Mouse (Mus musculus) hindbrain, embryonic 10.5 days (tissue): ENCODE measurements at regions not wholly inside any gene's neighbourhood (a gene's known extent, or its start where the extent isn't known, plus 50 kb on each side); places are given as distances from the start of the nearest gene placed in this dataset.

Source experiments
- DNase-seq: peaks from one replicate; pipeline ENCODE4 v3.0.0-alpha.2; 2017; ENCODE audit warnings: low spot score
- H3K27ac ChIP-seq: fragments of 300-500 bp; sonication (generic); 2 replicates; pipeline ENCODE4 v1.5.1; 2016; ENCODE audit warnings: mild to moderate bottlenecking, moderate library complexity
- H3K27me3 ChIP-seq: fragments of 300-500 bp; sonication (generic); 2 replicates; pipeline ENCODE4 v1.6.1; 2016; ENCODE audit warnings: mild to moderate bottlenecking; ENCODE audit not compliant: poor library complexity, insufficient read depth, severe bottlenecking
- H3K36me3 ChIP-seq: fragments of 300-500 bp; sonication (generic); 2 replicates; pipeline ENCODE4 v1.6.1; 2016; ENCODE audit warnings: mild to moderate bottlenecking, moderate library complexity
- H3K4me1 ChIP-seq: fragments of 300-500 bp; sonication (generic); replicated peaks from 2 replicates; pipeline ENCODE4 v1.6.1; 2016; ENCODE audit warnings: mild to moderate bottlenecking
- H3K4me3 ChIP-seq: fragments of 300-500 bp; sonication (generic); 2 replicates; pipeline ENCODE4 v1.5.1; 2016; ENCODE audit warnings: mild to moderate bottlenecking, moderate library complexity
- H3K9me3 ChIP-seq: fragments of 300-500 bp; sonication (generic); 2 replicates; pipeline ENCODE4 v1.6.1; 2016; ENCODE audit warnings: mild to moderate bottlenecking, moderate library complexity
- WGBS: fragments of 180-500 bp; shearing (Covaris S2); methylation state at CpG from one replicate; pipeline ENCODE4 v1.1.7; 2016; 5-methylcytosine and 5-hydroxymethylcytosine counted together

GRCm38 (mm10) chr13:69250334-69251129, 251.2 kb upstream of the Adcy2 start:
- H3K27ac ChIP-seq: no peak overlapping the region
- no peaks in the 10 kb centered on the region for H3K27me3 ChIP-seq
- DNase-seq: no peak
- 87% methylated on average over 4 of the region's 4 CpGs for WGBS
- no peaks in the 10 kb centered on the region for H3K4me1 ChIP-seq
- no peaks in the 10 kb centered on the region for H3K9me3 ChIP-seq
- H3K36me3 ChIP-seq: no peaks in the 10 kb centered on the region
- H3K4me3 ChIP-seq: no peak overlapping the region

GRCm38 (mm10) chr13:69251130-69251561, 251.8 kb upstream of the Adcy2 start:
- DNase-seq: no peak
- WGBS: 82% methylated on average over 6 of the region's 6 CpGs

DNA sequence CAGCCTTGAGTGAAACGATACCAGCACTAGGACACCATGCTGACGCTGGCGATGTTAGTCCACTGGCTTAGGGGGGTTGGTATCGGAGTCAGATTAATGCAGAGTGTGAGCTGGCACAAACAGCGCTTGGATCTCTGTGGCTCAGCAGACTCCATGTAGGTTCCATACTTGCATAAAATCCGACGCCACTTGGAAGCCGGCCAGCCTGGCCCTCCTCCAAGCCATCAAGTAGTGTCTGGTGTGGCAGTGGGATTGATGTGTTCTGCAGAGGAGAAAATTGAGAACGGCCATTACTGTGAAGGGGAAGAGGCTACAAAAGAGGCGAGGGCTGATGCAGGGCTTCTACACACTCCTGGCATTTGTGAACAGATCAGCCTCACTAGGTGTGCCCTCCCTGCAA, 253.0 kb upstream of the Adcy2 start:
- no peaks in the 10 kb centered on the region for H3K36me3 ChIP-seq
- WGBS: 91% methylated on average over 10 of the region's 10 CpGs
- H3K27ac ChIP-seq: no peak overlapping the region
- no peak for DNase-seq
- no peaks in the 10 kb centered on the region for H3K27me3 ChIP-seq
- H3K4me1 ChIP-seq: no peaks in the 10 kb centered on the region
- H3K9me3 ChIP-seq: peaks cover 6% of the 10 kb centered on the region; the same call in 1 of the 2 replicates
- H3K4me3 ChIP-seq: no peak overlapping the region

More at GRCm38 (mm10) chr13:69251130-69251561, 251.8 kb upstream of the Adcy2 start:
- Histone ChIP-seq H3K27ac (no peak overlapping the region), H3K27me3 (no peaks in the 10 kb centered on the region), H3K36me3 (no peaks in the 10 kb centered on the region), H3K4me3 (no peak overlapping the region), H3K4me1 (no peaks in the 10 kb centered on the region), H3K9me3 (no peaks in the 10 kb centered on the region)

GRCm38 (mm10) chr13:69260485-69260884, 261.1 kb upstream of the Adcy2 start:
- Histone ChIP-seq H3K9me3 (peaks cover 10% of the 10 kb centered on the region; the same call in 1 of the 2 replicates), H3K27me3 (no peaks in the 10 kb centered on the region), H3K27ac (no peak overlapping the region), H3K4me3 (no peak overlapping the region), H3K4me1 (no peaks in the 10 kb centered on the region), H3K36me3 (no peaks in the 10 kb centered on the region)
- no peak for DNase-seq
- WGBS: 68% methylated on average over 5 of the region's 5 CpGs

- Histone ChIP-seq H3K27ac (no peak overlapping the region), H3K9me3 (peaks cover 10% of the 10 kb centered on the region; the same call in 1 of the 2 replicates), H3K27me3 (no peaks in the 10 kb centered on the region), H3K4me1 (no peaks in the 10 kb centered on the region), H3K36me3 (no peaks in the 10 kb centered on the region), H3K4me3 (no peak overlapping the region)
- DNase-seq: no peak
- 69% methylated on average over 4 of the region's 4 CpGs for WGBS
These were observed 261.6 kb upstream of the Adcy2 start for GRCm38 (mm10) chr13:69260972-69261371.

- Histone ChIP-seq H3K36me3 (no peaks in the 10 kb centered on the region), H3K9me3 (no peaks in the 10 kb centered on the region), H3K27ac (no peak overlapping the region), H3K4me1 (no peaks in the 10 kb centered on the region), H3K27me3 (no peaks in the 10 kb centered on the region), H3K4me3 (no peak overlapping the region)
- WGBS: 83% methylated on average over 3 of the region's 3 CpGs
- DNase-seq: no peak
These were observed 264.4 kb upstream of the Adcy2 start for GRCm38 (mm10) chr13:69263722-69264121.

DNA sequence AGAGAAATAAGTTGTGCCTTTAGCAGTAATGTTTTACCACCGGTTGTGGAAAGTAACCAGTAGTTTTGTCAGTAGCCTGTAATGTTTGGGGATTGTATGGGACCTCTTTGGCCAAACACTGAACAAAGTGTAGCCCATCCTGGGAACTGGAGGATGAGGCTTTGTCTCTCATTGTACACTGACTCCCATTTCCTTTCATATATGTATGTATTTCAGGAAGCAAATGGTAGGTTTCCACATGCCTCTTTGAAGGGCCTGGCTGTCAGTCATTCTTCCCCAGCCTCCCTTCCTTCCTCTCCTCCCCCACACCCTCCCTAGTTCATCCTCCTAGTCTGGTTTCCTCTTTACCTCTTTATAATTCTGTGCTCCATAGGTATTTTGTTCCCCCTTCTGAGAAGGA, 266.7 kb upstream of the Adcy2 start:
- no peak overlapping the region for H3K27ac ChIP-seq
- H3K27me3 ChIP-seq: no peaks in the 10 kb centered on the region
- 74% methylated on average over 1 of the region's 1 CpGs for WGBS
- H3K36me3 ChIP-seq: no peaks in the 10 kb centered on the region
- DNase-seq: no peak
- H3K4me1 ChIP-seq: no peaks in the 10 kb centered on the region
- H3K9me3 ChIP-seq: no peaks in the 10 kb centered on the region
- no peak overlapping the region for H3K4me3 ChIP-seq

DNA sequence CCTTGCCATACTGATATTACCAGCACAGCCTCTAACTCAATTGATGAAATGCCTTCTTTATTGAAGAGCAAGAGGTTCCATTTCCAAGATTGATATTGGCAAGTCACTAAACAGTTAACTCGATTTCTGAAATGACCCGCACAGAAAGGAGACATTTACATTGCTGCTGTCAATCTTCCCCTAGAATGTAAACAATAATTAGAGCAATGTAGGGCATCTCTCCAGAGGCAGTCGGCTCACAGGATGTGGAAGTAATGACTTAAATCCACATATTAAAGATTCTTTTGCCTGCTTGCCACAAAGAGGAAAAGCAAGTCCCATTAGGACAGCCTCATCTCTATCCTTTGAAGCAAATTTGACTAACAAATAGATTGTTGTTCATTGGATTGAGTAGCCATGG, 261.0 kb upstream of the Nsun2 start:
- H3K4me3 ChIP-seq: no peak overlapping the region

DNA sequence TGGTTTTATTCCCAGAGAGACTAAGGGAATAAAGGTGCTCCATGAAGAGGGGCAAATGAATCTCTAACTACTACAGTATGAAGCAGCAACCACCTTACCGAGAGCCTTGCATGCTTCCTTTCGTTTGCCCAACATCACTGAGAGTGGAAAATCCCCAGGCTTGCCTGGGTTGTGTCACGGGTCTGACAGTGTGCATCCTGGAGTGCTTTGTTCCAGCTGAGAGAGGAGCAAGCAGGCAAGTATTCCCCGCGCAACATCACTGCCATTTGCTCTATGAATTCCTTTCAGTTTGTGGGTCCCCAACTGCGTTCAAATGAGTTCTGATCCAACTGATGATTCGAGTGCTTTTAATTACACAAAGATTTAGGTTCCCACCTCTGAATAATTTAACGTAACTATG, 253.9 kb upstream of the Nsun2 start:
- H3K36me3 ChIP-seq: no peaks in the 10 kb centered on the region
- H3K9me3 ChIP-seq: peaks cover 7% of the 10 kb centered on the region
- H3K27me3 ChIP-seq: no peaks in the 10 kb centered on the region
- H3K27ac ChIP-seq: no peak overlapping the region
- 87% methylated on average over 8 of the region's 8 CpGs for WGBS
- H3K4me1 ChIP-seq: no peaks in the 10 kb centered on the region
- H3K4me3 ChIP-seq: no peak overlapping the region
- DNase-seq: no peak

More for the DNA sequence above, 261.0 kb upstream of the Nsun2 start:
- 62% methylated on average over 3 of the region's 3 CpGs for WGBS
- no peaks in the 10 kb centered on the region for H3K36me3 ChIP-seq
- no peak for DNase-seq
- H3K9me3 ChIP-seq: no peaks in the 10 kb centered on the region
- H3K27ac ChIP-seq: no peak overlapping the region
- H3K4me1 ChIP-seq: no peaks in the 10 kb centered on the region
- no peaks in the 10 kb centered on the region for H3K27me3 ChIP-seq

- H3K9me3 ChIP-seq: 0 out of 2 replicates have a peak, but pooled peaks cover 3% of the 10 kb centered on the region
- no peaks in the 10 kb centered on the region for H3K36me3 ChIP-seq
- DNase-seq: no peak
- WGBS: 95% methylated on average over 1 of the region's 1 CpGs
- H3K27ac ChIP-seq: no peak overlapping the region
- H3K4me3 ChIP-seq: no peak overlapping the region
- H3K4me1 ChIP-seq: no peaks in the 10 kb centered on the region
- no peaks in the 10 kb centered on the region for H3K27me3 ChIP-seq
These were observed 239.1 kb upstream of the Nsun2 start for GRCm38 (mm10) chr13:69294483-69294882.

- no peaks in the 10 kb centered on the region for H3K9me3 ChIP-seq
- H3K4me1 ChIP-seq: no peaks in the 10 kb centered on the region
- H3K4me3 ChIP-seq: no peak overlapping the region
- DNase-seq: no peak
- no peak overlapping the region for H3K27ac ChIP-seq
- H3K36me3 ChIP-seq: no peaks in the 10 kb centered on the region
- no peaks in the 10 kb centered on the region for H3K27me3 ChIP-seq
- 88% methylated on average over 2 of the region's 2 CpGs for WGBS
These were observed 230.2 kb upstream of the Nsun2 start for GRCm38 (mm10) chr13:69303316-69303715.

DNA sequence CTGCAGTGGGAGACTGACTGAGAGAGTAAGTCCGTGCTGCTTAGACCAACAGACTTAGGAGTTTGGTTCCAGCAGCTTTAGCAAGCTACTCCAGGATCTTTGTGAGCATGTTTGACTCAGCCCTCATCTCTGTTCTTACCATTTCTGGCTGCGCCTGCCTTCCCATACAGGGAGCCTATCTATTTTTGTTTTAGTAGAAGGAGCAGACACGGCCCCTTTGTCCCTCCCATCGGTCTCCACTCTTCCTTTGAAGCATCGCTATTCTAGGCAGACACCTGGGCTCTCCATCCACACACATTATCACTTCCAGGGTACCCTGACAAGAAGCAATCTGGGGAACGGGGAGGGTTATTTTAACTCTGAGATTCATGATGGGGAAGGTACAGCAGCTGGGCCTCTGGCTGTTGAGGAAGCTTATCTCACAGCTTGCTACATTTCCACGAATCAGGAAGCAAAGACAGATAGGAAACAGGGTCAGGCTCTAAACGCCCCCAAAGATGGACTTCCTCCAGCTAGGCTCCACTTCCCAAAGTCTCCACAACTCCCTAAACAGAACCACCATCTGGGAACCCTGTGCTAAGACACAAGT, 203.0 kb upstream of the Nsun2 start:
- no peaks in the 10 kb centered on the region for H3K4me1 ChIP-seq
- no peaks in the 10 kb centered on the region for H3K27me3 ChIP-seq
- WGBS: 83% methylated on average over 8 of the region's 8 CpGs
- H3K4me3 ChIP-seq: no peak overlapping the region
- H3K9me3 ChIP-seq: no peaks in the 10 kb centered on the region
- no peaks in the 10 kb centered on the region for H3K36me3 ChIP-seq
- no peak overlapping the region for H3K27ac ChIP-seq
- DNase-seq: no peak
